Mouse (Mus musculus): Measurements from ENCODE around the gene 6030408B16Rik. TPM values are rescaled to one million over a fixed set of nuclear protein-coding genes. Genes with fewer than 3 reads are reported as not detected.

The 6030408B16Rik gene
- polyA plus RNA-seq, 1 experiment from 2014 or later = 0.66 TPM

- WGBS = 96% methylated on average over 4 of the region's 4 CpGs
- Histone ChIP-seq H3K4me3 (no peak overlapping the region), H3K36me3 (no peaks in the 10 kb centered on the region), H3K9me3 (no peaks in the 10 kb centered on the region), H3K4me2 (no peak overlapping the region), H3K27ac (no peak overlapping the region), H3K4me1 (replicated peaks) (0 out of 2 replicates have a peak, but pooled peaks cover 6% of the 10 kb centered on the region), H3K27me3 (peaks cover 13% of the 10 kb centered on the region; the same call in 1 of the 2 replicates), H3K9ac (no peak overlapping the region)
- no peak for ATAC-seq (ENCODE audit: low FRiP score)
These were observed 38.1 kb downstream of the 6030408B16Rik start for GRCm38 (mm10) chr15:101331090-101331489.

- H3K9me3 ChIP-seq = no peaks in the 10 kb centered on the region
- H3K4me3 ChIP-seq = no peak overlapping the region
- H3K9ac ChIP-seq = no peak overlapping the region
- no peak for ATAC-seq (ENCODE audit: low FRiP score)
- 75% methylated on average over 4 of the region's 4 CpGs for WGBS
- no peak overlapping the region for H3K4me2 ChIP-seq
- H3K27me3 ChIP-seq = peaks cover 25% of the 10 kb centered on the region; the same call in 1 of the 2 replicates
- 0 out of 2 replicates have a peak, but pooled peaks cover 6% of the 10 kb centered on the region for H3K4me1 ChIP-seq (replicated peaks)
- H3K36me3 ChIP-seq = no peaks in the 10 kb centered on the region
- H3K27ac ChIP-seq = no peak overlapping the region
These were observed 39.4 kb downstream of the 6030408B16Rik start for GRCm38 (mm10) chr15:101332370-101332769.

- Histone ChIP-seq H3K9me3 (no peaks in the 10 kb centered on the region), H3K36me3 (no peaks in the 10 kb centered on the region), H3K9ac (no peak overlapping the region), H3K4me3 (no peak overlapping the region), H3K27ac (no peak overlapping the region), H3K27me3 (peaks cover 31% of the 10 kb centered on the region; the same call in 1 of the 2 replicates), H3K4me2 (no peak overlapping the region), H3K4me1 (replicated peaks) (0 out of 2 replicates have a peak, but pooled peaks cover 6% of the 10 kb centered on the region)
- no peak for ATAC-seq (ENCODE audit: low FRiP score)
- WGBS = 30% methylated on average over 1 of the region's 1 CpGs
These were observed 40.2 kb downstream of the 6030408B16Rik start for GRCm38 (mm10) chr15:101333165-101333564.

GRCm38 (mm10) chr15:101333648-101334047 is 40.6 kb downstream of the 6030408B16Rik start:
- WGBS = 70% methylated on average over 4 of the region's 4 CpGs
- Histone ChIP-seq H3K27me3 (peaks cover 36% of the 10 kb centered on the region; the same call in 1 of the 2 replicates), H3K4me2 (no peak overlapping the region), H3K9ac (no peak overlapping the region), H3K27ac (no peak overlapping the region), H3K36me3 (no peaks in the 10 kb centered on the region), H3K4me3 (no peak overlapping the region), H3K4me1 (replicated peaks) (0 out of 2 replicates have a peak, but pooled peaks cover 6% of the 10 kb centered on the region), H3K9me3 (no peaks in the 10 kb centered on the region)
- no peak for ATAC-seq (ENCODE audit: low FRiP score)

- H3K4me3 ChIP-seq = no peak overlapping the region
- no peak overlapping the region for H3K27ac ChIP-seq
- H3K9ac ChIP-seq = 0 out of 2 replicates have a peak overlapping the region, but pooled peaks have one; percentile 5
- peaks cover 43% of the 10 kb centered on the region; the same call in 1 of the 2 replicates for H3K27me3 ChIP-seq
- H3K4me1 ChIP-seq (replicated peaks) = no peaks in the 10 kb centered on the region; the same call in 1 of the 2 replicates
- 53% methylated on average over 24 of the region's 24 CpGs for WGBS
- no peaks in the 10 kb centered on the region for H3K36me3 ChIP-seq
- no peak for ATAC-seq (ENCODE audit: low FRiP score)
- no peak overlapping the region for H3K4me2 ChIP-seq
- H3K9me3 ChIP-seq = no peaks in the 10 kb centered on the region
These were observed 43.6 kb downstream of the 6030408B16Rik start for GRCm38 (mm10) chr15:101336474-101337174.

GRCm38 (mm10) chr15:101338359-101338758 is 45.3 kb downstream of the 6030408B16Rik start:
- no peak overlapping the region for H3K9ac ChIP-seq
- ATAC-seq (ENCODE audit: low FRiP score) = no peak
- H3K9me3 ChIP-seq = no peaks in the 10 kb centered on the region
- H3K27me3 ChIP-seq = peaks cover 37% of the 10 kb centered on the region; the same call in 1 of the 2 replicates
- no peaks in the 10 kb centered on the region for H3K36me3 ChIP-seq
- no peaks in the 10 kb centered on the region; the same call in 1 of the 2 replicates for H3K4me1 ChIP-seq (replicated peaks)
- H3K4me3 ChIP-seq = no peak overlapping the region
- 91% methylated on average over 4 of the region's 4 CpGs for WGBS
- H3K27ac ChIP-seq = no peak overlapping the region
- H3K4me2 ChIP-seq = no peak overlapping the region

- Histone ChIP-seq H3K9me3 (no peaks in the 10 kb centered on the region), H3K27ac (no peak overlapping the region), H3K4me2 (no peak overlapping the region), H3K4me1 (replicated peaks) (no peaks in the 10 kb centered on the region; the same call in 1 of the 2 replicates), H3K27me3 (peaks cover 34% of the 10 kb centered on the region; the same call in 1 of the 2 replicates), H3K4me3 (no peak overlapping the region), H3K36me3 (no peaks in the 10 kb centered on the region), H3K9ac (no peak overlapping the region)
- ATAC-seq (ENCODE audit: low FRiP score) = peak; percentile 88
- 0% methylated on average over 2 of the region's 2 CpGs for WGBS
These were observed 46.5 kb downstream of the 6030408B16Rik start for GRCm38 (mm10) chr15:101339537-101339936.

- 69% methylated on average over 5 of the region's 5 CpGs for WGBS
These were observed 48.9 kb downstream of the 6030408B16Rik start for GRCm38 (mm10) chr15:101341797-101342515.

More at GRCm38 (mm10) chr15:101341797-101342515, 48.9 kb downstream of the 6030408B16Rik start:
- Histone ChIP-seq H3K4me3 (no peak overlapping the region), H3K27me3 (peaks cover 22% of the 10 kb centered on the region; the same call in 1 of the 2 replicates), H3K36me3 (no peaks in the 10 kb centered on the region), H3K9me3 (no peaks in the 10 kb centered on the region), H3K4me2 (no peak overlapping the region), H3K4me1 (replicated peaks) (no peaks in the 10 kb centered on the region; the same call in 1 of the 2 replicates), H3K27ac (no peak overlapping the region), H3K9ac (no peak overlapping the region)
- no peak for ATAC-seq (ENCODE audit: low FRiP score)

Other genes with a start within 250 kb of the 6030408B16Rik start
- gene Gm47841, start 245.8 kb upstream of the 6030408B16Rik start, polyA plus RNA-seq (2015; fragmentation: Nextera tagmentation; extraction: Ambion mirVana) = not detected in 2 replicates
- 0.16 and 0.23 TPM in 2 replicates for gene Fignl2, start 214.6 kb upstream of the 6030408B16Rik start, polyA plus RNA-seq (2015; fragmentation: Nextera tagmentation; extraction: Ambion mirVana)
- gene Ankrd33, start 177.5 kb upstream of the 6030408B16Rik start, polyA plus RNA-seq (2015; fragmentation: Nextera tagmentation; extraction: Ambion mirVana) = not detected in 2 replicates
- gene Acvrl1, start 164.7 kb upstream of the 6030408B16Rik start, polyA plus RNA-seq (2015; fragmentation: Nextera tagmentation; extraction: Ambion mirVana) = 7.9 and 8.6 TPM in 2 replicates
- 19.6 and 20.5 TPM in 2 replicates for gene Acvr1b, start 119.1 kb upstream of the 6030408B16Rik start, polyA plus RNA-seq (2015; fragmentation: Nextera tagmentation; extraction: Ambion mirVana)
- gene Grasp, start 69.0 kb upstream of the 6030408B16Rik start, polyA plus RNA-seq (2015; fragmentation: Nextera tagmentation; extraction: Ambion mirVana) = 1.7 and 1.8 TPM in 2 replicates
- gene Nr4a1, start 38.9 kb upstream of the 6030408B16Rik start, polyA plus RNA-seq (2015; fragmentation: Nextera tagmentation; extraction: Ambion mirVana) = 4.9 and 5.0 TPM in 2 replicates
- gene Atg101, start 8.9 kb upstream of the 6030408B16Rik start, polyA plus RNA-seq (2015; fragmentation: Nextera tagmentation; extraction: Ambion mirVana) = 82.9 and 84.6 TPM in 2 replicates
- 0.09 and 0.10 TPM in 2 replicates for gene Krt80, start 77.0 kb downstream of the 6030408B16Rik start, polyA plus RNA-seq (2015; fragmentation: Nextera tagmentation; extraction: Ambion mirVana)
- 0.77 and 0.88 TPM in 2 replicates for gene Krt7, start 117.8 kb downstream of the 6030408B16Rik start, polyA plus RNA-seq (2015; fragmentation: Nextera tagmentation; extraction: Ambion mirVana)
- gene Krt87, start 145.6 kb downstream of the 6030408B16Rik start, polyA plus RNA-seq (2015; fragmentation: Nextera tagmentation; extraction: Ambion mirVana) = 0.19 and 0.23 TPM in 2 replicates
- gene Krt88, start 154.5 kb downstream of the 6030408B16Rik start, polyA plus RNA-seq (2015; fragmentation: Nextera tagmentation; extraction: Ambion mirVana) = not detected in 2 replicates
- not detected in 2 replicates for gene Krt81, start 170.5 kb downstream of the 6030408B16Rik start, polyA plus RNA-seq (2015; fragmentation: Nextera tagmentation; extraction: Ambion mirVana)
- not detected in 2 replicates for gene Krt86, start 180.3 kb downstream of the 6030408B16Rik start, polyA plus RNA-seq (2015; fragmentation: Nextera tagmentation; extraction: Ambion mirVana)
- gene Krt83, start 198.3 kb downstream of the 6030408B16Rik start, polyA plus RNA-seq (2015; fragmentation: Nextera tagmentation; extraction: Ambion mirVana) = not detected in 2 replicates
- not detected in 2 replicates for gene Gm49425, start 224.0 kb downstream of the 6030408B16Rik start, polyA plus RNA-seq (2015; fragmentation: Nextera tagmentation; extraction: Ambion mirVana)
- 0.16 TPM in 1 of 2 replicates, not detected in the other for gene Krt84, start 239.6 kb downstream of the 6030408B16Rik start, polyA plus RNA-seq (2015; fragmentation: Nextera tagmentation; extraction: Ambion mirVana)